Mouse (Mus musculus): Measurements from ENCODE around the gene Dhx32. TPM values are rescaled to one million over a fixed set of nuclear protein-coding genes. Genes with fewer than 3 reads are reported as not detected.

Gene Dhx32
- 10 to 100 TPM; 31.7 to 40.0 (median 39.2) TPM for total RNA-seq (2022)

GRCm38 (mm10) chr7:133782717-133783435, at the start of gene Dhx32:
Gene Dhx32 (minus strand): TSS chr7:133782726.
- DNase-seq (ENCODE audit: low spot score in 2 of 2), result peak in 1 of 2 experiments; percentile 73

GRCm38 (mm10) chr7:133829579-133829978, 47.1 kb upstream of the Dhx32 start:
- no peak for DNase-seq (ENCODE audit: low spot score in 2 of 2)

GRCm38 (mm10) chr7:133828514-133828913, 46.0 kb upstream of the Dhx32 start:
- no peak for DNase-seq (ENCODE audit: low spot score in 2 of 2)

GRCm38 (mm10) chr7:133824579-133824978, 42.1 kb upstream of the Dhx32 start:
- no peak for DNase-seq (ENCODE audit: low spot score in 2 of 2)

- DNase-seq (ENCODE audit: low spot score in 2 of 2), result no peak
These were observed 41.2 kb upstream of the Dhx32 start for GRCm38 (mm10) chr7:133823751-133824150.

DNA sequence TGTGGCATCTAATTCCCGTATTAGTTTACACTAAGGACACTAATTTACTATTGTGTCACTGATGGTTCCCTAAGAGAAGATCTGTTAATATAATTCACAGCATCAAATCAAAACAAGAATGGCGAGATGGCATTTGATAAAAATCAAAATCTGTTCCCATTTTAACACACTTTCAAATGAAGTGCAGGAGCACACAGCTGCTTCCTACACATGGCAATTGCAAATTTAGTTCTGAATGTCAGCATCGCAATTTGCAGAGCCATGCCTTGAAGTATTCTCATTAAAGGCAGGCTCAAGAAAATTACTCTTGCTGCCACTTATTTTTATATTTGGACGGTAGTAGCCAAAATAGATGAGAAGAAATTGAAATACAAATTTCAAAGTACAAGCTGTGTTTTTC, 30.8 kb upstream of the Dhx32 start:
- DNase-seq (ENCODE audit: low spot score in 2 of 2), result peak; percentile 25

DNA sequence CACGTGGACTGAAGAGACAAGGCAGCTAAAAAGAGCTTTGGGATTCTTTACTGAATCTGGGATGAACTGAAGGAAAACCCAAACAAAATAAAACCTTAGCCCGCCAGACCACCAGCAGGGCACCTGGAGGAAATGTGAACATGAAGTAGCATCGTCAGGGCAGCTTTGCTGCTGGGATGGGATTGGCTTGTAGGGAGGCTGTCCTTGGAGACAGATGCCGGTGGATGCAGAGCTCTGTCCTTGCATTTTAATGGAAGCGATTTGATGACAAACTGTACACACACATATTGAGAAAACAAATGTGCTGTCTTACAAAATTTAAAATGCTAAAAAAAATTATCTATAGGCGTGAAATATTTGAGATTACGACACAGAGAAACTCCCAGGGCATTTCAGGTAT, 30.4 kb upstream of the Dhx32 start:
- peak in 1 of 2 experiments; percentile 9 for DNase-seq (ENCODE audit: low spot score in 2 of 2)

DNA sequence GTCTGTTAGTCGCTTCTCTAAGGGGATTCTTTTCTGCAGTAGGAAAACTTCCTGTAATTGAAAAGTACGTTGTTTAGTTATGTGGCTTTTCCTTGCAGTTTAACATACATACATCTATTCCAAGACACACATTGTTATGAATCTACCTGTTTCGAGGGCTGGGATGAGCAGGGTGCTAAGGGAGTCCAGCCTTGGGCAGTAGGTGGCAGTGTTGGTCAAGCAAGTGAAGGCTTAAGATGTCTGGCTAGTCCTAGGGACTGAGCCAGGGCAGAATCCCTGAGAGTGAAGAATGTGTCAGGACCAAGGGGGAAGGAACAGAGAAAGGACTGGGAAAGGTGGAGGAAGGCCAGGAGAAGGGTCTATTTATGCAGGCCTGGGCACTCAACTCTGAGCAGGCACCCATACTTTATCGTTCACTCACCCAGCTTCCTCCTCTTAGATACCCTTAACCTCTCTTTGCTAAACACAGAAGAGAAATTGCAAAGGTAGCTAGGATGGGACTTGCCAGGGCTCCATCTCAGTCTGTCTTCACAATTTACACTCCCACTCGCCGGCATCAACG, 23.2 kb upstream of the Dhx32 start:
- DNase-seq (ENCODE audit: low spot score in 2 of 2), result peak in 1 of 2 experiments; percentile 68

DNA sequence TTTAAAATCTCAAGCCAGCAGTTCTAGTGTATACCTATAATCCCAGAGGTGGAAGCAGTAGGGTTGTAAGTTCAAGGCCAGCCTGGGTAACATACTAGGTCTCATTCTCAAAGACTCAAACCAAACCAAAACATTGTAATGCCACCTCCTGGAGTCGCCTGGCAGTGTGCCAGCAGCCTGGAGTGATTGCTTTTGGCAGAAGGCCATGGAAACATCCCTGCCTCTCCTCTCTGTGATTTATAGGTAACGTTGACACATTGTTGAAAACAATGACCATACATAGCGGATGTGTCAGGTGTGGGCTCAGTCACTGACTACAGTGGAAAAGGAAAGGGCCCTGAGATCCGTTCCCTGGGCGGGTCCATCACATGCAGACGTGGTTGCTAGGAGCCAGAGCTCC, 19.3 kb upstream of the Dhx32 start:
- no peak for DNase-seq (ENCODE audit: low spot score in 2 of 2)

- DNase-seq (ENCODE audit: low spot score in 2 of 2), result no peak
These were observed 17.4 kb upstream of the Dhx32 start for GRCm38 (mm10) chr7:133799928-133800327.

GRCm38 (mm10) chr7:133794720-133795119, 12.2 kb upstream of the Dhx32 start:
- DNase-seq (ENCODE audit: low spot score in 2 of 2), result no peak

GRCm38 (mm10) chr7:133793248-133794131, 11.0 kb upstream of the Dhx32 start:
- DNase-seq (ENCODE audit: low spot score in 2 of 2), result peak; percentile 40 to 52

- DNase-seq (ENCODE audit: low spot score in 2 of 2), result no peak
These were observed 10.2 kb upstream of the Dhx32 start for GRCm38 (mm10) chr7:133792771-133793170.

GRCm38 (mm10) chr7:133790608-133791229, 8.2 kb upstream of the Dhx32 start:
- DNase-seq (ENCODE audit: low spot score in 2 of 2), result no peak

GRCm38 (mm10) chr7:133790171-133790570, 7.6 kb upstream of the Dhx32 start:
- no peak for DNase-seq (ENCODE audit: low spot score in 2 of 2)

DNA sequence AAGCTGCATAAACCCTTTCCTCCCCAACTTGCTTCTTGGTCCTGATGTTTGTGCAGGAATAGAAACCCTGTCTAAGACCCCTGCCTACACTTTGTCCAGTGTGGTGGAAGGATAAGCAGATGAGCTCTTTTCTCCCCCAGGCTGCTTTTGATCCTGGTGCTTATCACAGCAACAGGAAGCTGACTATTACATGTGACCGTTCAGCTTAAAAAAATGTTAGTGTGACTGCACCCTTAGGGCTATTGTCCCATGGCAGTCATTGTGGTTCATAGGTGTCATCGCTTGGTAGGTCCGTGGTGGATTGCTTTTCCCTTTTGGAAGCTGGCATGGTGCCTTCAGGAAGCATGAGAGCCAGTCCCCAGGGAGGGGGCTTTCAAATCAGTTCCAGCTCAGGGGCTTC, 5.6 kb upstream of the Dhx32 start:
- no peak for DNase-seq (ENCODE audit: low spot score in 2 of 2)

DNA sequence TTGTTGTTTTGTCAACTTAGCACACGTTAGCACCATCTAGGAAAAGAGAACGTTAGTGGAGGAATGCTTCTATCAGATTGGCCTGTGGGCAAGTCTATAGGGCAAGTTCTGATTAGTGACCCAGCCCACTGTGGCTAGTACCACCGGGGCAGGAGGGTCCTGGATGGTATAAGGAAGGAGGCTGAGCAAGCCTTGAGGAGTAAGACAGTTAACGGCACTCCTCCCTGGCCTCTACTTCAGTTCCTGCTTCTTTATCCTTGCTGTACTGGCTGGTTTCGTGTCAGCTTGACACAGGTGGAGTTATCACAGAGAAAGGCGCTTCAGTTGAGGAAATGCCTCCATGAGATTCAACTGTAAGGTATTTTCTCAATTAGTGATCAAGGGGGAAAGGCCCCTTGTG, 5.0 kb upstream of the Dhx32 start:
- DNase-seq (ENCODE audit: low spot score in 2 of 2), result no peak

DNA sequence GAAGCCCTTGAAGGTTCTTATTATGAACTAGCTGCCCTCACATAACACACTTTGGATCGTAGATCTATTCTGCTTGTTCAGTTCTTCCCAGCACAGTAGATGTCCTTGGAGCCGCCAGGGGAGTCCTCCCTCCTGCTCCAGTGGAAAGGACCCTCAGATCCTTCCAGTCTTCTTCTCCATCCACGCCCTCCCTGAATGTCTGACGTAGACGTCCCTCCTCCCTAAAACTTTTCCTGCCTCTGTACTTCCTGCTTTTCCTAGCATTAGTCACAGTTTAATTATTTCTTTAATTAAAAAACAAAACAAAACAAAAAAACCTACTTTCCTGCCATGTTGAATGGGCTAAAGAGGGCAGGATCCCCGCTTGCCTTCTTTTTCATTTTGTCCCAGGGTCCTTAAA, 535 bp downstream of the Dhx32 start:
- no peak for DNase-seq (ENCODE audit: low spot score in 2 of 2)

DNA sequence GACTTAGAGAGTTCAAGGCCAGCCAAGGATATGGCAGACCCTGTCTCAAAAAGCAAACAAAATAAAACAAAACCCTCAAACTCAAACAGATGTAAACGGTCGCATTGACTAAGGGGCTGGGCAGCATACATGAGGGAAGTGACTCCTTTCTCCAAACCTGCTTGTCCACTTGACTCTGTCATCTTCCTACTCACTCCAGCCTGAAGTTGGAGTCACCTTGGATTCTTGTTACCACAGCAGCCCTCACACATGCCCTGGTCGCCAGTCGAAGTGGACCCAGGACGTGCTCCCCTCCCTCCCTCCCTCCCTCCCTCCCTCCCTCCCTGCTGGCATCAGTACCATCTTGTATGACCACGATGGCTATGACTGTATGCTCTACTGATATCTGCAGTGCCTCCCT, 943 bp downstream of the Dhx32 start:
- DNase-seq (ENCODE audit: low spot score in 2 of 2), result no peak

DNA sequence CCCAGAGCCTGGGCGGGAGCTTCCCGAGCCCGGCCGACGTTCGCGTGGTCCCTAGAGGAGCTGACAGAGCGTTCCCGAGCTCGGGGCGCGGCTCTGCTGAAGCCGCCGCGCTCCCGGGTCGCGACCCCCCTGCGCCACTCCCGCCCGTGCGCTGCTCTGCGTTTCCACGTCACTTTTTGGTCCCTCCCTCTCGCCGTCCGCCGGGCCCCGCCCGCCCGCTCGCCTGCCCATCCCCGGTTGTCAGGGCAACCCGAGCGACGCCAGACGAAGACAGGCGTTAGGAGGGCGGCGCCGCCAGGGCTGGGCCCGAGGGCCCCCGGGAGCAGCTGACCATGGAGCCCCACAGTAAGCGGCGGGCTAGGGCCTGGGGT, 5.9 kb downstream of the Dhx32 start, which contains the start of gene Fank1:
Gene Fank1 (plus strand): TSS at position 236 of the 371 bp plus-strand sequence.
- peak; percentile 73 to 77 for DNase-seq (ENCODE audit: low spot score in 2 of 2)

- no peak for DNase-seq (ENCODE audit: low spot score in 2 of 2)
These were observed 6.5 kb downstream of the Dhx32 start for GRCm38 (mm10) chr7:133775796-133776625.

Data from layer of hippocampus, adult 8-10 months (tissue).